Mouse (Mus musculus) hindbrain, embryonic 14.5 days (tissue): ENCODE measurements around the gene Ambra1. TPM values are rescaled to one million over a fixed set of nuclear protein-coding genes. Genes with fewer than 3 reads are reported as not detected.
A peak's percentile ranks its signal among the peaks of the same experiment; 100 is the strongest.

Experiments
- ATAC-seq: fragments of 200-750 bp; cut with Nextera tagmentation; 2 replicates; pipeline ENCODE4 v1.8.0; 2017; ENCODE audit warnings: moderate number of reproducible peaks, mild to moderate bottlenecking, moderate TSS enrichment, moderate library complexity; ENCODE audit not compliant: low FRiP score
- DNase-seq: peaks from one replicate; pipeline ENCODE4 v3.0.0-alpha.2; 2015; ENCODE audit warnings: low spot score
- H3K27ac ChIP-seq: fragments of 300-500 bp; sonication (generic); 2 replicates; pipeline ENCODE4 v1.5.1; 2014; ENCODE audit warnings: mild to moderate bottlenecking, moderate library complexity
- H3K27me3 ChIP-seq: fragments of 300-500 bp; sonication (generic); 2 replicates; pipeline ENCODE4 v1.6.1; 2014; ENCODE audit warnings: mild to moderate bottlenecking, low read length, mixed read lengths; ENCODE audit not compliant: control insufficient read depth, insufficient read depth
- H3K36me3 ChIP-seq: fragments of 300-500 bp; sonication (generic); replicated peaks from 2 replicates; pipeline ENCODE4 v1.6.1; 2014; ENCODE audit not compliant: control insufficient read depth, insufficient read depth
- H3K4me1 ChIP-seq: fragments of 300-500 bp; sonication (generic); replicated peaks from 2 replicates; pipeline ENCODE4 v1.6.1; 2014; ENCODE audit warnings: antibody characterized with exemption, low read length, mixed read lengths; ENCODE audit not compliant: control insufficient read depth, insufficient read depth
- H3K4me2 ChIP-seq: fragments of 300-500 bp; sonication (generic); replicated peaks from 2 replicates; pipeline ENCODE4 v1.6.1; 2014; ENCODE audit warnings: mild to moderate bottlenecking, moderate library complexity
- H3K4me3 ChIP-seq: fragments of 300-500 bp; sonication (generic); replicated peaks from 2 replicates; pipeline ENCODE4 v1.5.1; 2014; ENCODE audit warnings: mild to moderate bottlenecking, low read length
- H3K9ac ChIP-seq: fragments of 300-500 bp; sonication (generic); 2 replicates; pipeline ENCODE4 v1.6.1; 2014
- H3K9me3 ChIP-seq: fragments of 300-500 bp; sonication (generic); 2 replicates; pipeline ENCODE4 v1.6.1; 2016; ENCODE audit warnings: low read length; ENCODE audit not compliant: control insufficient read depth
- WGBS: fragments of 180-500 bp; shearing (Covaris S2); extraction: QIAGEN DNeasy Blood & Tissue Kit; methylation state at CpG from one replicate; pipeline ENCODE4 v1.1.7; 2014; 5-methylcytosine and 5-hydroxymethylcytosine counted together
- polyA plus RNA-seq: library from polyadenylated mRNA; unstranded; fragments of >200 nt; fragmentation: Nextera tagmentation; extraction: Ambion mirVana; gene quantifications from 2 replicates; pipeline ENCODE4 v1.2.1, GENCODE M21; 2014

Gene Ambra1
- polyA plus RNA-seq, 1 experiment from 2014 or later: 22.2 TPM

- Histone ChIP-seq H3K9ac (no peak within 1 kb of the TSS), H3K9me3 (no peaks in the 10 kb centered on the region), H3K4me2 (no peak within 1 kb of the TSS), H3K4me1 (peaks cover 14% of the 10 kb centered on the region), H3K27me3 (peaks cover 32% of the 10 kb centered on the region), H3K4me3 (no peak within 1 kb of the TSS), H3K27ac (no peak within 1 kb of the TSS), H3K36me3 (no peaks in the 10 kb centered on the region)
- no peak for ATAC-seq
- WGBS: 92% methylated on average over 3 of the region's 3 CpGs
- DNase-seq: no peak
Observed at GRCm38 (mm10) chr2:91926949-91927348, 197.0 kb downstream of the Ambra1 start, which contains the start of gene Chrm4. Chrm4 (plus strand) TSS chr2:91927249.

- H3K9me3 ChIP-seq: no peaks in the 10 kb centered on the region
- no peak overlapping the region for H3K9ac ChIP-seq
- DNase-seq: no peak
- H3K36me3 ChIP-seq: peaks cover 2% of the 10 kb centered on the region; the same call in 1 of the 2 replicates
- peaks cover 22% of the 10 kb centered on the region for H3K27me3 ChIP-seq
- H3K4me1 ChIP-seq: peaks cover 21% of the 10 kb centered on the region
- no peak overlapping the region for H3K4me3 ChIP-seq
- no peak overlapping the region for H3K4me2 ChIP-seq
- H3K27ac ChIP-seq: no peak overlapping the region
- 43% methylated on average over 34 of the region's 34 CpGs for whole genome bisulfite sequencing
- ATAC-seq: no peak
Observed at GRCm38 (mm10) chr2:91927826-91928533, 198.0 kb downstream of the Ambra1 start.

GRCm38 (mm10) chr2:91928534-91929350 lies 198.8 kb downstream of the Ambra1 start:
- ATAC-seq (no peak), DNase-seq (no peak)
- Histone ChIP-seq H3K4me3 (no peak overlapping the region), H3K9ac (no peak overlapping the region), H3K4me1 (peaks cover 17% of the 10 kb centered on the region), H3K4me2 (no peak overlapping the region), H3K9me3 (no peaks in the 10 kb centered on the region), H3K27ac (no peak overlapping the region), H3K27me3 (peaks cover 14% of the 10 kb centered on the region), H3K36me3 (peaks cover 4% of the 10 kb centered on the region; the same call in 1 of the 2 replicates)
- 72% methylated on average over 23 of the region's 23 CpGs for WGBS

GRCm38 (mm10) chr2:91929455-91929854 lies 199.5 kb downstream of the Ambra1 start:
- Histone ChIP-seq H3K4me2 (peak overlapping the region; percentile 58), H3K27me3 (peaks cover 7% of the 10 kb centered on the region), H3K4me3 (no peak overlapping the region), H3K9ac (no peak overlapping the region), H3K4me1 (peaks cover 15% of the 10 kb centered on the region), H3K27ac (no peak overlapping the region), H3K36me3 (peaks cover 8% of the 10 kb centered on the region; the same call in 1 of the 2 replicates), H3K9me3 (no peaks in the 10 kb centered on the region)
- DNase-seq (no peak), ATAC-seq (no peak)
- WGBS: 51% methylated on average over 3 of the region's 3 CpGs

- DNase-seq: peak; percentile 80
- Histone ChIP-seq H3K4me3 (peak overlapping the region; percentile 47), H3K9ac (peak overlapping the region; percentile 84), H3K36me3 (peaks cover 10% of the 10 kb centered on the region; the same call in 1 of the 2 replicates), H3K27ac (no peak overlapping the region), H3K9me3 (no peaks in the 10 kb centered on the region), H3K4me1 (peaks cover 15% of the 10 kb centered on the region), H3K27me3 (0 out of 2 replicates have a peak, but pooled peaks cover 2% of the 10 kb centered on the region), H3K4me2 (peak overlapping the region; percentile 58)
- 7% methylated on average over 12 of the region's 12 CpGs for WGBS
- ATAC-seq: no peak
Observed at GRCm38 (mm10) chr2:91929936-91930335, 200.0 kb downstream of the Ambra1 start.

- peak overlapping the region; percentile 47 for H3K4me3 ChIP-seq
- peak overlapping the region; percentile 84 for H3K9ac ChIP-seq
- peak overlapping the region; percentile 72 for H3K27ac ChIP-seq
- ATAC-seq (no peak), DNase-seq (no peak)
- H3K4me2 ChIP-seq: peak overlapping the region; percentile 58
- no peaks in the 10 kb centered on the region for H3K9me3 ChIP-seq
- 2% methylated on average over 23 of the region's 23 CpGs for WGBS
- no peaks in the 10 kb centered on the region for H3K27me3 ChIP-seq
- H3K4me1 ChIP-seq: peaks cover 15% of the 10 kb centered on the region
- peaks cover 17% of the 10 kb centered on the region; the same call in 1 of the 2 replicates for H3K36me3 ChIP-seq
Observed at GRCm38 (mm10) chr2:91930761-91931291, 200.9 kb downstream of the Ambra1 start.

- peaks cover 15% of the 10 kb centered on the region for H3K4me1 ChIP-seq
- under 1% methylated on average over 45 of the region's 50 CpGs for WGBS
- DNase-seq (peak; percentile 69), ATAC-seq (peak; percentile 64)
- peak overlapping the region; percentile 47 for H3K4me3 ChIP-seq
- peak overlapping the region; percentile 58 for H3K4me2 ChIP-seq
- peak overlapping the region; percentile 72 for H3K27ac ChIP-seq
- H3K9ac ChIP-seq: peak overlapping the region; percentile 84
- no peaks in the 10 kb centered on the region for H3K9me3 ChIP-seq
- peaks cover 23% of the 10 kb centered on the region; the same call in 1 of the 2 replicates for H3K36me3 ChIP-seq
- no peaks in the 10 kb centered on the region for H3K27me3 ChIP-seq
Observed at GRCm38 (mm10) chr2:91931328-91932159, 201.6 kb downstream of the Ambra1 start.

GRCm38 (mm10) chr2:91932160-91932711 lies 202.3 kb downstream of the Ambra1 start, which contains the start of gene Mdk:
Mdk (minus strand) TSS chr2:91932297.
- H3K36me3 ChIP-seq: peaks cover 30% of the 10 kb centered on the region
- WGBS: 6% methylated on average over 15 of the region's 16 CpGs
- no peak for DNase-seq
- peak within 1 kb of the TSS; percentile 84 for H3K9ac ChIP-seq
- no peaks in the 10 kb centered on the region for H3K27me3 ChIP-seq
- H3K4me2 ChIP-seq: peak within 1 kb of the TSS; percentile 58
- no peaks in the 10 kb centered on the region for H3K9me3 ChIP-seq
- H3K27ac ChIP-seq: peak within 1 kb of the TSS; percentile 72
- peaks cover 15% of the 10 kb centered on the region for H3K4me1 ChIP-seq
- peak within 1 kb of the TSS; percentile 47 for H3K4me3 ChIP-seq
- no peak for ATAC-seq
